Mouse (Mus musculus) heart, embryonic 14.5 days (tissue): Measurements from ENCODE around the gene Fgd2. TPM values are rescaled to one million over a fixed set of nuclear protein-coding genes. Genes with fewer than 3 reads are reported as not detected.

Source experiments
- ATAC-seq: fragments of 200-750 bp; cut with Nextera tagmentation; 2 replicates; pipeline ENCODE4 v1.8.0; 2017; ENCODE audit warnings: low read depth, moderate TSS enrichment; ENCODE audit not compliant: insufficient number of reproducible peaks, insufficient read depth, low FRiP score
- H3K27ac ChIP-seq, 2 experiments: fragments of 200-500 bp in 1 of 2; fragments of 300-500 bp in 1 of 2; sonication (generic) in 1 of 2; replicated peaks in 1 of 2; 2 replicates each; pipeline ENCODE4 v1.5.1; 2012 to 2014; ENCODE audit warnings: low read depth in 2 of 2, low read length in 2 of 2, control low read depth in 1 of 2, mild to moderate bottlenecking in 1 of 2, mixed read lengths in 1 of 2; ENCODE audit not compliant: control insufficient read depth in 1 of 2, insufficient read depth in 1 of 2
- H3K27me3 ChIP-seq: fragments of 300-500 bp; sonication (generic); 2 replicates; pipeline ENCODE4 v1.6.1; 2014; ENCODE audit warnings: mild to moderate bottlenecking, low read length, control low read depth; ENCODE audit not compliant: control insufficient read depth, insufficient read depth
- H3K36me3 ChIP-seq: fragments of 300-500 bp; sonication (generic); 2 replicates; pipeline ENCODE4 v1.6.1; 2014; ENCODE audit warnings: mild to moderate bottlenecking, control low read depth, low read length, mixed read lengths; ENCODE audit not compliant: control insufficient read depth, insufficient read depth
- H3K4me1 ChIP-seq, 2 experiments: fragments of 200-500 bp in 1 of 2; fragments of 300-500 bp in 1 of 2; sonication (generic) in 1 of 2; 2 replicates each; pipeline ENCODE4 v1.6.1; 2012 to 2014; ENCODE audit warnings: low read length in 2 of 2, control low read depth in 1 of 2, mixed read lengths in 1 of 2; ENCODE audit not compliant: control insufficient read depth in 2 of 2, insufficient read depth in 2 of 2
- H3K4me2 ChIP-seq: fragments of 300-500 bp; sonication (generic); 2 replicates; pipeline ENCODE4 v1.6.1; 2014; ENCODE audit warnings: mild to moderate bottlenecking, low read length
- H3K4me3 ChIP-seq, 2 experiments: fragments of 200-500 bp in 1 of 2; fragments of 300-500 bp in 1 of 2; sonication (generic) in 1 of 2; 2 replicates each; pipeline ENCODE4 v1.5.1; 2012 to 2014; ENCODE audit warnings: low read length in 2 of 2, mild to moderate bottlenecking in 2 of 2, control low read depth in 1 of 2, low read depth in 1 of 2, moderate library complexity in 1 of 2; ENCODE audit not compliant: control insufficient read depth in 1 of 2, insufficient read depth in 1 of 2
- H3K9ac ChIP-seq: fragments of 300-500 bp; sonication (generic); 2 replicates; pipeline ENCODE4 v1.6.1; 2014; ENCODE audit warnings: mild to moderate bottlenecking, low read length
- H3K9me3 ChIP-seq: fragments of 300-500 bp; sonication (generic); 2 replicates; pipeline ENCODE4 v1.6.1; 2016; ENCODE audit warnings: low read length, control low read depth; ENCODE audit not compliant: control insufficient read depth
- WGBS: fragments of 180-500 bp; shearing (Covaris S2); extraction: QIAGEN DNeasy Blood & Tissue Kit; methylation state at CpG from one replicate; pipeline ENCODE4 v1.1.7; 2014; 5-methylcytosine and 5-hydroxymethylcytosine counted together
- polyA plus RNA-seq: library from polyadenylated mRNA; unstranded; fragments of >200 nt; fragmentation: Nextera tagmentation; extraction: Ambion mirVana; gene quantifications from 2 replicates; pipeline ENCODE4 v1.2.1, GENCODE M21; 2014

Gene Fgd2
- polyA plus RNA-seq, 1 experiment from 2014 or later: 2.8 TPM

GRCm38 (mm10) chr17:29337979-29338823, 22.5 kb upstream of the Fgd2 start:
- no peak overlapping the region for H3K9ac ChIP-seq
- H3K27ac ChIP-seq: peak overlapping the region in 1 of 2 experiments; percentile 69; a peak in 2 of 4 replicates
- H3K4me2 ChIP-seq: no peak overlapping the region
- H3K27me3 ChIP-seq: no peaks in the 10 kb centered on the region
- no peak for ATAC-seq
- no peaks in the 10 kb centered on the region for H3K9me3 ChIP-seq
- no peak overlapping the region for H3K4me3 ChIP-seq
- WGBS: 84% methylated on average over 9 of the region's 9 CpGs
- peaks cover 14 to 32% of the 10 kb centered on the region in 2 experiments for H3K4me1 ChIP-seq
- peaks cover 86% of the 10 kb centered on the region for H3K36me3 ChIP-seq

GRCm38 (mm10) chr17:29339170-29339768, 21.4 kb upstream of the Fgd2 start:
- Histone ChIP-seq H3K36me3 (peaks cover 88% of the 10 kb centered on the region), H3K4me2 (no peak overlapping the region), H3K27ac (peak overlapping the region; percentile 12 to 69), H3K4me3 (no peak overlapping the region), H3K9me3 (no peaks in the 10 kb centered on the region), H3K4me1 (peaks cover 14 to 41% of the 10 kb centered on the region in 2 experiments), H3K27me3 (no peaks in the 10 kb centered on the region), H3K9ac (no peak overlapping the region)
- 74% methylated on average over 11 of the region's 11 CpGs for WGBS
- ATAC-seq: no peak

DNA sequence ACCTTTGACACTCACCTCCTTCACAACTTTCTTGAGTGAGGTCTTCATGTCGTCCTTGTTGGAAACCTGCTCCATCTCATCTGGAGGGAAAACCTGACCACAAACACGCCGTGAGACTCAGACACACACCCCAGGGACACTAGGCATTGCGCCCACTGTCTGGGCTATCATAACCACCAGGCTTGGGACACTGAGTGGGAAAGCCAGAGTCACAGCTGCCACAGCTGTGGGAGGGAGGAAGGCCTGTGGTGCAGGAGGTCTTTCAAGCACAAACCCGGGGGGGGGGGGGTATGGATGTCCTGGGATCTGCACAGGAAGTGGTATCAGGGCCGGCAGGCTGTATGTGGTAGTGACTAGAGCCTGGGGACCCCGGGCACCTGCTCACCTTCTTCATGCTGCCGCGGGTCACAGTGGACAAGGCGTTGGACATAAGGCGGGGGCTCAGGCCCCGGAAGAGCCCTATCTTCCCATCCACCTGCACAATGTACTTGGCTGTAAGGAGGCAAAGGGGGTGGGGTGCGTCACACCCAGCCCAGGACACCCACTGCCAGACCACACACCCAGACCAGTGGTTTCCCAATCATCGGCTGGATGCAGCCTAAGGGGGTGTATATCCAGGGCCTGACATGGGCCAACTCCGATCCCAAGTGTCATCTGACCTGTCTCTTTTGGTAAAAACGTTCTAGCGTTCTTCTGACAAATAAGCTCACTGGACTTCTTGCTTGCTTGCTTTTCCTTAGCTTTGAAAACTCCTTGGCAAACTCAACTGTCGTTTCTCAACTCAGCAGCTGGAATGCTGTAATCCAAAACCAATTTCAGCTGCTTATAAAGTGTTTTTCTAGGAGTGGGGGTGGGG, 20.1 kb upstream of the Fgd2 start:
- WGBS: 81% methylated on average over 18 of the region's 18 CpGs
- Histone ChIP-seq H3K4me1 (peaks cover 19 to 48% of the 10 kb centered on the region in 2 experiments), H3K9me3 (no peaks in the 10 kb centered on the region), H3K4me3 (no peak overlapping the region), H3K27me3 (no peaks in the 10 kb centered on the region), H3K36me3 (peaks cover 87% of the 10 kb centered on the region), H3K4me2 (no peak overlapping the region), H3K27ac (peak overlapping the region in 1 of 2 experiments; percentile 92; a peak in 1 of 4 replicates), H3K9ac (0 out of 2 replicates have a peak overlapping the region, but pooled peaks have one; percentile 48)
- ATAC-seq: no peak

DNA sequence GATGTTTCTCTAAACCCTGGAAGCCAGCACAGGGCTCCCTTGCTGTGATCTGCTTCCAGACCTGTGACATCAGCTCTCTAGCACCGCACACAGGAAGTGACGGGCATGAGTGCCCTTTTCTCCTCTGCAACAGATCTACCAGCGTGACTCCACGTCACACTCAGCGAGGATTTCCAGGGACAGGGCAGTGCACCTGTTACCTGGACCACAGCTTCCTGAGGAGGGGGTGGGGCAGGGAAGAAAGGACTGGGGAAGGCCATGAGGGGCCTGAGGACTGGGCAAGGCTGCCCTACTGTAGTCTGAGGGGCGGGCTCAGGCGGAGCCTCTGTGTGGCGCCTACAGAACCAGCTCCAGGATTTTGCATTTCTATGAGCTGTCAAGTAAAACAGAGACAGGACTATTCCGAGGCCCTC, 19.1 kb upstream of the Fgd2 start:
- 4% methylated on average over 9 of the region's 9 CpGs for WGBS
- Histone ChIP-seq H3K4me1 (peaks cover 26 to 58% of the 10 kb centered on the region in 2 experiments), H3K9me3 (no peaks in the 10 kb centered on the region)

GRCm38 (mm10) chr17:29342010-29342910, 18.5 kb upstream of the Fgd2 start:
- Histone ChIP-seq H3K27me3 (no peaks in the 10 kb centered on the region), H3K9ac (peak overlapping the region; percentile 48), H3K4me2 (peak overlapping the region; percentile 45), H3K27ac (peak overlapping the region; percentile 88 to 92), H3K9me3 (no peaks in the 10 kb centered on the region), H3K4me3 (no peak overlapping the region), H3K36me3 (peaks cover 71% of the 10 kb centered on the region), H3K4me1 (peaks cover 26 to 59% of the 10 kb centered on the region in 2 experiments)
- WGBS: 20% methylated on average over 13 of the region's 13 CpGs
- ATAC-seq: peak; percentile 74

More for the DNA sequence above, 19.1 kb upstream of the Fgd2 start:
- Histone ChIP-seq H3K36me3 (peaks cover 77% of the 10 kb centered on the region), H3K27me3 (no peaks in the 10 kb centered on the region), H3K4me3 (no peak overlapping the region), H3K4me2 (peak overlapping the region; percentile 45), H3K27ac (peak overlapping the region; percentile 88 to 92), H3K9ac (peak overlapping the region; percentile 48)
- peak; percentile 40 for ATAC-seq

DNA sequence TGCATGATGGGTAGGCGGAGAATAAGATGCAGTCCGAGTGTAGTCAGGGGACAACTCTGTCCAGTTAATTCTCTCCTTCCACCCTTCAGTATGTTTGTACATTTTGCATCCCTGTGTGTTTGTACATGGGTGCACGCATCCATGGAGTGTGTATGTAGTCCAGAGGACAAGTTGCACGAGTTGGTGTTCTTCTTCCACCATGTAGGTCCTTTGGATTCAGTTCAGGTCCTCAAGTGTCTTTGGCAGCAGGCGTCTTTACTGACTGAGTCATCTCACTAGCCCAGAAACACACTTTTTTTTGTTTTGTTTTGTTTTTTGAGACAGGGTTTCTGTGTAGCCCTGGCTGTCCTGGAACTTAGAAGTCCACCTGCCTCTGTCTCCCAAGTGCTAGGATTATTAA, 17.5 kb upstream of the Fgd2 start:
- no peak overlapping the region for H3K4me3 ChIP-seq
- no peaks in the 10 kb centered on the region for H3K27me3 ChIP-seq
- no peak for ATAC-seq
- H3K36me3 ChIP-seq: peaks cover 61% of the 10 kb centered on the region
- 81% methylated on average over 5 of the region's 5 CpGs for WGBS
- H3K27ac ChIP-seq: no peak overlapping the region; a peak in 1 of 4 replicates
- H3K9me3 ChIP-seq: no peaks in the 10 kb centered on the region
- H3K9ac ChIP-seq: no peak overlapping the region
- H3K4me1 ChIP-seq: peaks cover 29 to 61% of the 10 kb centered on the region in 2 experiments
- no peak overlapping the region for H3K4me2 ChIP-seq
